Mouse (Mus musculus): Measurements from ENCODE around the gene Egfl7. TPM values are rescaled to one million over a fixed set of nuclear protein-coding genes. Genes with fewer than 3 reads are reported as not detected.

The Egfl7 gene
- total RNA-seq, 1 experiment: 104 TPM

DNA sequence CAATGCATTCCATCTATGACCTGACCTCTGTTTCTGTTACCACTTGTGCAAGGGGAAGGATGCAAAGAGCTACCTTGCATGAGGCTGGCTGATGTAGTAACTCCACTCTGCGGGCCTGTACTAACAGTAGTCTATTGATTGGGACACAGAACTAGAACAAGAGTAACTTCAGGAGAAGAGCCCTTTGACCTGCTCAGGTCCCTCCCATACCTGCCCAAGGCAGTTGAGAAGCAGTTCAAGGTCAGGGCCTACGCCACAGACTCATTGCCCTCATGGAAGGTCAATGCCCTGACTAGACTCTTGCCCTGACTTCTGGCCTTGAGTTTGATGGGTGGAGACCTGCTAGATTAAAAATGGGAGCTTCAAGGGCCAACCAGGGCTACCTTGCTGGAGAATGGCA, 20.9 kb downstream of the Egfl7 start:
- Histone ChIP-seq H3K36me3 (ENCODE audit: control insufficient read depth, insufficient read depth, low read length, poor library complexity, severe bottlenecking) (peaks cover 6% of the 10 kb centered on the region), H3K4me1 (ENCODE audit: control insufficient read depth in 2 of 2, insufficient read depth in 2 of 2, low read length in 2 of 2, poor library complexity in 1 of 2) (peaks cover 2 to 26% of the 10 kb centered on the region in 2 experiments; a peak in 2 of 4 replicates), H3K9ac (ENCODE audit: insufficient read depth, low read depth, low read length, poor library complexity, severe bottlenecking) (no peak overlapping the region), H3K4me3 (ENCODE audit: insufficient read depth in 1 of 2, low read depth in 1 of 2, low read length in 2 of 2, poor library complexity in 1 of 2, severe bottlenecking in 1 of 2) (no peak overlapping the region), H3K9me3 (ENCODE audit: control insufficient read depth, insufficient read depth, low read depth, low read length) (no peaks in the 10 kb centered on the region), H3K27ac (ENCODE audit: insufficient read depth, low read depth, low read length, poor library complexity, severe bottlenecking) (no peak overlapping the region)
- no peak for DNase-seq (ENCODE audit: low read depth, low spot score)
- in situ Hi-C loops (cut with MboI; ENCODE audit: low sequenced_read_pairs in 2 of 2, unreplicated experiment in 2 of 2): no loop called here
- TF ChIP-seq MAFK (IDR thresholded peaks at IDR 0.05; ENCODE audit: insufficient read depth, low read depth, low read length) (no peak), CHD2 (IDR thresholded peaks at IDR 0.05; ENCODE audit: low read depth, low read length) (no peak), HCFC1 (IDR thresholded peaks at IDR 0.05; ENCODE audit: borderline replicate concordance, insufficient read depth, low read length) (no peak), ZC3H11A (IDR thresholded peaks at IDR 0.05; ENCODE audit: borderline replicate concordance, low read depth, low read length) (no peak), ZNF384 (IDR thresholded peaks at IDR 0.05; ENCODE audit: low read depth, low read length) (no peak)

- H3K4me1 ChIP-seq (ENCODE audit: control insufficient read depth in 2 of 2, insufficient read depth in 2 of 2, low read length in 2 of 2, poor library complexity in 1 of 2): peaks cover 2 to 27% of the 10 kb centered on the region in 2 experiments; a peak in 2 of 4 replicates
- TF ChIP-seq ZC3H11A (IDR thresholded peaks at IDR 0.05; ENCODE audit: borderline replicate concordance, low read depth, low read length): no peak
- TF ChIP-seq ZNF384 (IDR thresholded peaks at IDR 0.05; ENCODE audit: low read depth, low read length): no peak
- no peak for TF ChIP-seq MAFK (IDR thresholded peaks at IDR 0.05; ENCODE audit: insufficient read depth, low read depth, low read length)
- TF ChIP-seq HCFC1 (IDR thresholded peaks at IDR 0.05; ENCODE audit: borderline replicate concordance, insufficient read depth, low read length): no peak
- TF ChIP-seq CHD2 (IDR thresholded peaks at IDR 0.05; ENCODE audit: low read depth, low read length): no peak
- H3K9me3 ChIP-seq (ENCODE audit: control insufficient read depth, insufficient read depth, low read depth, low read length): no peaks in the 10 kb centered on the region
- no peak for DNase-seq (ENCODE audit: low read depth, low spot score)
- no peak overlapping the region for H3K27ac ChIP-seq (ENCODE audit: insufficient read depth, low read depth, low read length, poor library complexity, severe bottlenecking)
- in situ Hi-C loops (cut with MboI; ENCODE audit: low sequenced_read_pairs in 2 of 2, unreplicated experiment in 2 of 2): no loop called here
- H3K36me3 ChIP-seq (ENCODE audit: control insufficient read depth, insufficient read depth, low read length, poor library complexity, severe bottlenecking): peaks cover 4% of the 10 kb centered on the region; the same call in 1 of the 2 replicates
- no peak overlapping the region for H3K4me3 ChIP-seq (ENCODE audit: insufficient read depth in 1 of 2, low read depth in 1 of 2, low read length in 2 of 2, poor library complexity in 1 of 2, severe bottlenecking in 1 of 2)
- H3K9ac ChIP-seq (ENCODE audit: insufficient read depth, low read depth, low read length, poor library complexity, severe bottlenecking): no peak overlapping the region
Measured at GRCm38 (mm10) chr2:26601595-26601994, 21.8 kb downstream of the Egfl7 start.

GRCm38 (mm10) chr2:26602631-26603030, 22.8 kb downstream of the Egfl7 start:
- Histone ChIP-seq H3K9ac (ENCODE audit: insufficient read depth, low read depth, low read length, poor library complexity, severe bottlenecking) (peak overlapping the region; percentile 93; the same call in 1 of the 2 replicates), H3K4me1 (ENCODE audit: control insufficient read depth in 2 of 2, insufficient read depth in 2 of 2, low read length in 2 of 2, poor library complexity in 1 of 2) (peaks cover 2 to 33% of the 10 kb centered on the region in 2 experiments; a peak in 3 of 4 replicates), H3K9me3 (ENCODE audit: control insufficient read depth, insufficient read depth, low read depth, low read length) (no peaks in the 10 kb centered on the region), H3K27ac (ENCODE audit: insufficient read depth, low read depth, low read length, poor library complexity, severe bottlenecking) (no peak overlapping the region), H3K4me3 (ENCODE audit: insufficient read depth in 1 of 2, low read depth in 1 of 2, low read length in 2 of 2, poor library complexity in 1 of 2, severe bottlenecking in 1 of 2) (peak overlapping the region; percentile 88 to 98; a peak in 3 of 4 replicates), H3K36me3 (ENCODE audit: control insufficient read depth, insufficient read depth, low read length, poor library complexity, severe bottlenecking) (no peaks in the 10 kb centered on the region; the same call in 1 of the 2 replicates)
- no peak for DNase-seq (ENCODE audit: low read depth, low spot score)
- in situ Hi-C loops (cut with MboI; ENCODE audit: low sequenced_read_pairs in 2 of 2, unreplicated experiment in 2 of 2): no loop called here
- no peak for TF ChIP-seq CHD2 (IDR thresholded peaks at IDR 0.05; ENCODE audit: low read depth, low read length)
- no peak for TF ChIP-seq ZC3H11A (IDR thresholded peaks at IDR 0.05; ENCODE audit: borderline replicate concordance, low read depth, low read length)
- TF ChIP-seq ZNF384 (IDR thresholded peaks at IDR 0.05; ENCODE audit: low read depth, low read length): no peak
- no peak for TF ChIP-seq HCFC1 (IDR thresholded peaks at IDR 0.05; ENCODE audit: borderline replicate concordance, insufficient read depth, low read length)
- TF ChIP-seq MAFK (IDR thresholded peaks at IDR 0.05; ENCODE audit: insufficient read depth, low read depth, low read length): no peak

DNA sequence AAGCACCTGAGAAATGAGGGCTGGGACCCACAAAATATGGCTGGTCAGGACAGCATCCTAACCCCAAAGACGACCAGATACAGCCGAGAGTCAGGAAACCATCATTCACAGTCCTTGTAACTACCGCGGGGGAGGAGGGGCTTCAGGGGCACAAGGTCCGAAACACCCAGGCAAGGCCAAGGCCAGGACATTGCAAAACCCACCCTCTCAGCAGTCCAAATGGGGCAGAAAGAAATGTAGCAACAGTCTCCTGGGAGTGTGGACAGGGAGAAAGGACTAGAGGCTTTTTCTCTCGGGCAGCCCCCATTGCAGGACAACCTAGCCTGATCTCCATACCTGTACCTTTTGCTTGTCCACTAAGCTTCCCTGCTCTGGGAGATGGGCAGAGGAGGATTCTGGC, 23.3 kb downstream of the Egfl7 start:
- Histone ChIP-seq H3K9me3 (ENCODE audit: control insufficient read depth, insufficient read depth, low read depth, low read length) (no peaks in the 10 kb centered on the region), H3K9ac (ENCODE audit: insufficient read depth, low read depth, low read length, poor library complexity, severe bottlenecking) (peak overlapping the region; percentile 93), H3K4me1 (ENCODE audit: control insufficient read depth in 2 of 2, insufficient read depth in 2 of 2, low read length in 2 of 2, poor library complexity in 1 of 2) (peaks cover 2 to 33% of the 10 kb centered on the region in 2 experiments; a peak in 3 of 4 replicates), H3K4me3 (ENCODE audit: insufficient read depth in 1 of 2, low read depth in 1 of 2, low read length in 2 of 2, poor library complexity in 1 of 2, severe bottlenecking in 1 of 2) (peak overlapping the region; percentile 88 to 98), H3K27ac (ENCODE audit: insufficient read depth, low read depth, low read length, poor library complexity, severe bottlenecking) (no peak overlapping the region; the same call in 1 of the 2 replicates), H3K36me3 (ENCODE audit: control insufficient read depth, insufficient read depth, low read length, poor library complexity, severe bottlenecking) (no peaks in the 10 kb centered on the region; the same call in 1 of the 2 replicates)
- TF ChIP-seq ZNF384 (IDR thresholded peaks at IDR 0.05; ENCODE audit: low read depth, low read length) (no peak), CHD2 (IDR thresholded peaks at IDR 0.05; ENCODE audit: low read depth, low read length) (no peak), HCFC1 (IDR thresholded peaks at IDR 0.05; ENCODE audit: borderline replicate concordance, insufficient read depth, low read length) (no peak), MAFK (IDR thresholded peaks at IDR 0.05; ENCODE audit: insufficient read depth, low read depth, low read length) (no peak), ZC3H11A (IDR thresholded peaks at IDR 0.05; ENCODE audit: borderline replicate concordance, low read depth, low read length) (no peak)
- no peak for DNase-seq (ENCODE audit: low read depth, low spot score)
- in situ Hi-C loops (cut with MboI; ENCODE audit: low sequenced_read_pairs in 2 of 2, unreplicated experiment in 2 of 2): no loop called here
